Mouse (Mus musculus): ENCODE data around the gene Synm.

DNA sequence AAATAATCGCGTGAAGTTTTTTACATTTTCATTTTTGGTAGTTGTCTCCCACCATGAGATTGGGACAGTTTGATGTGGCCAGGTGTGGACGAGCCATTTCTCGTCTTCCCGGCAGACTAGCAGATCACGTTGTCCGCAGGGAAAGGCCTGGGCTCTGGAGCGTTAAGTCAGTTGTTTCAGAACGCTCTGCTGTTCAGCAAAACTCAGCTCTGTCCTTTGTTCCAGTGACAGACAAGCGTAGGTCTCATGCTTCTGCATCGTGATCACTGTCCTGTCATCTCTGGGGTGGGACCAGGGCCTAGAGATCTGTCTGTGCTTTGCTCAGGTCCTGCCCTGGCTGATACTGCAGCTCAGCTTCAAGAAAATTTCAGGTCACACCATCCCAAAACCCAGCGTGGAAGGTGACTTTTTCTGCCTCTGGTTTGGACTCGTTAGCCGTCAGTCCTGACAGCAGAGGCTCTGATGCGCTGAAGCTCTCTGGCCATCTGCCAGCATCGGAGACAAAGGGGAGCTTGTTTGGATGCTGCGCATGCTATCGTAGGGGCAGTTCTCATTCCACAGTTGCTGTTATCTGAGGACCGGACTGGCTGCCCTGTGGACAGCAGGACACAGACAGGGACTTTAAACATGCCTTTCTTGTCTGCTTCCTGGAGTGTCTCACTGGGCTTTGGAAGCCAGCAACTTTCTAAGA is 45.6 kb downstream of the Synm start:
- no peak for TF ChIP-seq ZNF384 (IDR thresholded peaks at IDR 0.05; ENCODE audit: low read depth, low read length)
- no peak for TF ChIP-seq NRF1 (IDR thresholded peaks at IDR 0.05; ENCODE audit: insufficient read depth, low read depth, low read length, poor library complexity, severe bottlenecking)
- no peak for TF ChIP-seq POLR2A (IDR thresholded peaks at IDR 0.05; ENCODE audit: control insufficient read depth in 1 of 2, insufficient read depth in 1 of 2, low read depth in 1 of 2, low read length in 2 of 2, poor library complexity in 1 of 2)
- TF ChIP-seq EP300 (IDR thresholded peaks at IDR 0.05; ENCODE audit: low read depth in 1 of 2, low read length in 2 of 2), result no peak
- no peak for TF ChIP-seq CHD1 (IDR thresholded peaks at IDR 0.05; ENCODE audit: low read depth, low read length)
- TF ChIP-seq POLR2AphosphoS2 (IDR thresholded peaks at IDR 0.05; ENCODE audit: low read length), result no peak
- TF ChIP-seq GATA1 (IDR thresholded peaks at IDR 0.05; ENCODE audit: low read depth, low read length), result no peak
- TF ChIP-seq HCFC1 (IDR thresholded peaks at IDR 0.05; ENCODE audit: low read depth, low read length), result no peak
- TF ChIP-seq MXI1 (IDR thresholded peaks at IDR 0.05; ENCODE audit: low read depth, low read length), result no peak
- TF ChIP-seq CTCF (IDR thresholded peaks at IDR 0.05 in 2 of 3, conservative IDR thresholded peaks at IDR 0.05 in 1 of 3; ENCODE audit: control insufficient read depth in 1 of 3, insufficient read depth in 1 of 3, low read depth in 2 of 3, low read length in 3 of 3, poor library complexity in 1 of 3, severe bottlenecking in 1 of 3), result no peak

All from MEL (cell line).